Mouse (Mus musculus): ENCODE results near the gene Zfp358. TPM values are rescaled to one million over a fixed set of nuclear protein-coding genes. Genes with fewer than 3 reads are reported as not detected.

The Zfp358 gene
- total RNA-seq, 2 experiments from 2014 or later = 27.7 to 29.0 TPM

Other genes with a start within 250 kb of the Zfp358 start
- gene Insr, start 213.5 kb upstream of the Zfp358 start, total RNA-seq (2021) = 10 to 100 TPM; 47.9 to 52.1 TPM
- gene A430078G23Rik, start 139.7 kb upstream of the Zfp358 start, total RNA-seq (2021) = under 1 TPM in 1 of 2 experiments, not detected in 1; 0.53 TPM
- 10 to 100 TPM; 36.5 to 44.6 TPM for gene Arhgef18, start 100.1 kb upstream of the Zfp358 start, total RNA-seq (2021)
- gene Pex11g, start 25.5 kb upstream of the Zfp358 start, total RNA-seq (2021) = 1 to 10 TPM in 1 of 2 experiments, under 1 TPM in 1; 0.87 to 1.7 TPM
- under 1 TPM; 0.20 to 0.32 TPM for gene Tex45, start 22.3 kb upstream of the Zfp358 start, total RNA-seq (2021)
- 10 to 100 TPM; 66.2 to 79.4 TPM for gene Mcoln1, start 7.3 kb downstream of the Zfp358 start, total RNA-seq (2021)
- 10 to 100 TPM; 67.7 to 76.2 TPM for gene Pnpla6, start 22.2 kb downstream of the Zfp358 start, total RNA-seq (2021)
- gene C330021F23Rik, start 74.9 kb downstream of the Zfp358 start, total RNA-seq (2021) = not detected
- 10 to 100 TPM; 58.1 to 68.1 TPM for gene Camsap3, start 94.2 kb downstream of the Zfp358 start, total RNA-seq (2021)
- 10 to 100 TPM; 33.9 to 34.1 TPM for gene Xab2, start 128.2 kb downstream of the Zfp358 start, total RNA-seq (2021)
- gene Pet100, start 128.4 kb downstream of the Zfp358 start, total RNA-seq (2021) = 100 to 1,000 TPM in 1 of 2 experiments, 10 to 100 TPM in 1; 83.3 to 101 TPM
- not detected for gene Pcp2, start 132.4 kb downstream of the Zfp358 start, total RNA-seq (2021)
- 10 to 100 TPM; 50.2 to 61.8 TPM for gene Stxbp2, start 137.8 kb downstream of the Zfp358 start, total RNA-seq (2021)
- 1 to 10 TPM; 1.1 TPM for gene Retn, start 162.6 kb downstream of the Zfp358 start, total RNA-seq (2021)
- under 1 TPM; 0.38 to 0.39 TPM for gene Mcemp1, start 172.6 kb downstream of the Zfp358 start, total RNA-seq (2021)
- gene Fcor, start 179.2 kb downstream of the Zfp358 start, total RNA-seq (2021) = 10 to 100 TPM; 23.0 to 24.6 TPM
- gene Trappc5, start 183.2 kb downstream of the Zfp358 start, total RNA-seq (2021) = 10 to 100 TPM; 31.5 to 34.4 TPM
- gene Fcer2a, start 201.0 kb downstream of the Zfp358 start, total RNA-seq (2021) = not detected
- gene Clec4g, start 227.5 kb downstream of the Zfp358 start, total RNA-seq (2021) = not detected

Measured in layer of hippocampus, postnatal 10 days (tissue).